Mouse (Mus musculus): ENCODE data around the gene Cdc14b. TPM values are rescaled to one million over a fixed set of nuclear protein-coding genes. Genes with fewer than 3 reads are reported as not detected.
"Not testable (repeated sequence)": the region's sequence is repeated elsewhere in the genome, so short reads cannot be mapped to it uniquely, and the experiment has no call there.

Gene Cdc14b
- polyA plus RNA-seq, 1 experiment from 2014 or later = 41.0 TPM

- Histone ChIP-seq H3K4me2 (ENCODE audit: low read depth, severe bottlenecking) (no peak overlapping the region), H3K4me3 (ENCODE audit: low read depth, low read length) (no peak overlapping the region), H3K9ac (ENCODE audit: low read length) (no peak overlapping the region), H3K9me3 (ENCODE audit: control insufficient read depth, low read length) (no peaks in the 10 kb centered on the region), H3K27me3 (ENCODE audit: control insufficient read depth, insufficient read depth, low read length) (no peaks in the 10 kb centered on the region), H3K27ac (replicated peaks; ENCODE audit: low read depth, low read length) (no peak overlapping the region), H3K4me1 (ENCODE audit: control insufficient read depth, insufficient read depth, low read length) (no peaks in the 10 kb centered on the region), H3K36me3 (ENCODE audit: control insufficient read depth, insufficient read depth, low read length) (no peaks in the 10 kb centered on the region)
- ATAC-seq (ENCODE audit: insufficient number of reproducible peaks, low FRiP score, low TSS enrichment, low read depth) (no peak), DNase-seq (ENCODE audit: low spot score) (no peak)
- WGBS = 18% methylated on average over 9 of the region's 9 CpGs
These were observed 7.9 kb downstream of the Cdc14b start for GRCm38 (mm10) chr13:64267151-64267550.

GRCm38 (mm10) chr13:64264586-64264985, 10.5 kb downstream of the Cdc14b start:
- no peak for DNase-seq (ENCODE audit: low spot score)
- ATAC-seq (ENCODE audit: insufficient number of reproducible peaks, low FRiP score, low TSS enrichment, low read depth) = no peak
- no peaks in the 10 kb centered on the region for H3K27me3 ChIP-seq (ENCODE audit: control insufficient read depth, insufficient read depth, low read length)
- H3K9me3 ChIP-seq (ENCODE audit: control insufficient read depth, low read length) = no peaks in the 10 kb centered on the region
- no peaks in the 10 kb centered on the region for H3K4me1 ChIP-seq (ENCODE audit: control insufficient read depth, insufficient read depth, low read length)
- H3K4me2 ChIP-seq (ENCODE audit: low read depth, severe bottlenecking) = no peak overlapping the region
- H3K9ac ChIP-seq (ENCODE audit: low read length) = no peak overlapping the region
- no peak overlapping the region for H3K4me3 ChIP-seq (ENCODE audit: low read depth, low read length)
- 91% methylated on average over 6 of the region's 6 CpGs for WGBS
- H3K36me3 ChIP-seq (ENCODE audit: control insufficient read depth, insufficient read depth, low read length) = no peaks in the 10 kb centered on the region
- no peak overlapping the region for H3K27ac ChIP-seq (replicated peaks; ENCODE audit: low read depth, low read length)

DNA sequence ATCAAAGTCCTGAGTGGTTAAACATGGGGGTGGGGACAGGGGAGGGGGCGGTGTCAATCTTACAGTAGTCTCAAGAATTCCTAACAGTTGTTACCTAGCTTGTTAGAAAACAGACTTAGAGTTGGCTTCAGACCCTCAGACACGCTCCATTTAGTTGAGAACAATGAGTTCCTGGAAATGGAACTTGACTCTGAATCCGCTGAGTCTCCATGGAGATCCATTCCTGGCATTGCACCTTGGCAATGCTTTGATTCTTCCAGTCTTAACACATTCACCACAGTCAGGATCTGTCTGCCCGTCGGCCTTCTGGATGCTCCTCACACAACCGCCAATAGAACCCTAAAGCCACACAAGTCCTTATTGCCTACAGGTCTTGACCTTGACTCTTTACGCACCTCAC, 15.2 kb downstream of the Cdc14b start:
- Histone ChIP-seq H3K9ac (ENCODE audit: low read length) (no peak overlapping the region), H3K36me3 (ENCODE audit: control insufficient read depth, insufficient read depth, low read length) (no peaks in the 10 kb centered on the region), H3K27ac (replicated peaks; ENCODE audit: low read depth, low read length) (no peak overlapping the region), H3K9me3 (ENCODE audit: control insufficient read depth, low read length) (no peaks in the 10 kb centered on the region), H3K4me3 (ENCODE audit: low read depth, low read length) (no peak overlapping the region), H3K4me2 (ENCODE audit: low read depth, severe bottlenecking) (no peak overlapping the region), H3K27me3 (ENCODE audit: control insufficient read depth, insufficient read depth, low read length) (no peaks in the 10 kb centered on the region), H3K4me1 (ENCODE audit: control insufficient read depth, insufficient read depth, low read length) (peaks cover 9% of the 10 kb centered on the region; the same call in 1 of the 2 replicates)
- 93% methylated on average over 7 of the region's 7 CpGs for WGBS
- DNase-seq (ENCODE audit: low spot score) = no peak
- ATAC-seq (ENCODE audit: insufficient number of reproducible peaks, low FRiP score, low TSS enrichment, low read depth) = no peak

DNA sequence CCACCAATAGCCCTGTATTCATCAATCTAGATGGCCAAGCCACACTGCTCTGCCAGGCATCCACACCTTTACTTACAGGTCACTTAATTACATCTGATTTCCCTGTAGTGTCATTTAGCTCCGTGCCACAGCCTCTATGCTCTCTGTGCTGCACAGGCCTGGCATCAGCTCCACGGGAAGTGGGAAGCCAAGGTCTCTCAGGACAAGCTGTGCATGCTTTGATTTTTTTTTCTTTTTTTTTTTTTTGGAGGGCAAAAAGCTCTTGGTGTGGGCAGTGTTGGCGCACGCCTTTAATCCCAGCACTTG, 16.6 kb downstream of the Cdc14b start:
- ATAC-seq (ENCODE audit: insufficient number of reproducible peaks, low FRiP score, low TSS enrichment, low read depth) (no peak), DNase-seq (ENCODE audit: low spot score) (no peak)
- Histone ChIP-seq H3K27me3 (ENCODE audit: control insufficient read depth, insufficient read depth, low read length) (no peaks in the 10 kb centered on the region), H3K27ac (replicated peaks; ENCODE audit: low read depth, low read length) (peak overlapping the region; percentile 47; the same call in 1 of the 2 replicates), H3K9me3 (ENCODE audit: control insufficient read depth, low read length) (no peaks in the 10 kb centered on the region), H3K4me3 (ENCODE audit: low read depth, low read length) (no peak overlapping the region), H3K4me2 (ENCODE audit: low read depth, severe bottlenecking) (no peak overlapping the region), H3K4me1 (ENCODE audit: control insufficient read depth, insufficient read depth, low read length) (peaks cover 9% of the 10 kb centered on the region; the same call in 1 of the 2 replicates), H3K9ac (ENCODE audit: low read length) (no peak overlapping the region), H3K36me3 (ENCODE audit: control insufficient read depth, insufficient read depth, low read length) (no peaks in the 10 kb centered on the region)
- 49% methylated on average over 4 of the region's 4 CpGs for WGBS

GRCm38 (mm10) chr13:64257814-64258515, 17.1 kb downstream of the Cdc14b start:
- Histone ChIP-seq H3K9ac (ENCODE audit: low read length) (no peak overlapping the region), H3K4me1 (ENCODE audit: control insufficient read depth, insufficient read depth, low read length) (peaks cover 9% of the 10 kb centered on the region; the same call in 1 of the 2 replicates), H3K36me3 (ENCODE audit: control insufficient read depth, insufficient read depth, low read length) (no peaks in the 10 kb centered on the region), H3K9me3 (ENCODE audit: control insufficient read depth, low read length) (no peaks in the 10 kb centered on the region), H3K27me3 (ENCODE audit: control insufficient read depth, insufficient read depth, low read length) (no peaks in the 10 kb centered on the region), H3K27ac (replicated peaks; ENCODE audit: low read depth, low read length) (peak overlapping the region; percentile 47; the same call in 1 of the 2 replicates), H3K4me3 (ENCODE audit: low read depth, low read length) (no peak overlapping the region), H3K4me2 (ENCODE audit: low read depth, severe bottlenecking) (no peak overlapping the region)
- DNase-seq (ENCODE audit: low spot score) = no peak
- 13% methylated on average over 5 of the region's 5 CpGs for WGBS
- no peak for ATAC-seq (ENCODE audit: insufficient number of reproducible peaks, low FRiP score, low TSS enrichment, low read depth)

GRCm38 (mm10) chr13:64257010-64257813, 17.9 kb downstream of the Cdc14b start:
- ATAC-seq (ENCODE audit: insufficient number of reproducible peaks, low FRiP score, low TSS enrichment, low read depth) = no peak; the same call in 1 of the 2 replicates
- Histone ChIP-seq H3K4me1 (ENCODE audit: control insufficient read depth, insufficient read depth, low read length) (peaks cover 9% of the 10 kb centered on the region; the same call in 1 of the 2 replicates), H3K27me3 (ENCODE audit: control insufficient read depth, insufficient read depth, low read length) (no peaks in the 10 kb centered on the region), H3K4me3 (ENCODE audit: low read depth, low read length) (no peak overlapping the region), H3K27ac (replicated peaks; ENCODE audit: low read depth, low read length) (no peak overlapping the region), H3K9me3 (ENCODE audit: control insufficient read depth, low read length) (no peaks in the 10 kb centered on the region), H3K36me3 (ENCODE audit: control insufficient read depth, insufficient read depth, low read length) (no peaks in the 10 kb centered on the region), H3K4me2 (ENCODE audit: low read depth, severe bottlenecking) (no peak overlapping the region), H3K9ac (ENCODE audit: low read length) (no peak overlapping the region)
- no peak for DNase-seq (ENCODE audit: low spot score)
- 74% methylated on average over 12 of the region's 12 CpGs for WGBS

- not testable (repeated sequence) for H3K9ac ChIP-seq (ENCODE audit: low read length); H3K27ac ChIP-seq (replicated peaks; ENCODE audit: low read depth, low read length); H3K36me3 ChIP-seq (ENCODE audit: control insufficient read depth, insufficient read depth, low read length); H3K4me1 ChIP-seq (ENCODE audit: control insufficient read depth, insufficient read depth, low read length); ATAC-seq (ENCODE audit: insufficient number of reproducible peaks, low FRiP score, low TSS enrichment, low read depth); H3K4me2 ChIP-seq (ENCODE audit: low read depth, severe bottlenecking); H3K27me3 ChIP-seq (ENCODE audit: control insufficient read depth, insufficient read depth, low read length); H3K9me3 ChIP-seq (ENCODE audit: control insufficient read depth, low read length); DNase-seq (ENCODE audit: low spot score); H3K4me3 ChIP-seq (ENCODE audit: low read depth, low read length)
- WGBS = 80% methylated on average over 10 of the region's 11 CpGs
These were observed 20.9 kb downstream of the Cdc14b start for GRCm38 (mm10) chr13:64254185-64254584.

DNA sequence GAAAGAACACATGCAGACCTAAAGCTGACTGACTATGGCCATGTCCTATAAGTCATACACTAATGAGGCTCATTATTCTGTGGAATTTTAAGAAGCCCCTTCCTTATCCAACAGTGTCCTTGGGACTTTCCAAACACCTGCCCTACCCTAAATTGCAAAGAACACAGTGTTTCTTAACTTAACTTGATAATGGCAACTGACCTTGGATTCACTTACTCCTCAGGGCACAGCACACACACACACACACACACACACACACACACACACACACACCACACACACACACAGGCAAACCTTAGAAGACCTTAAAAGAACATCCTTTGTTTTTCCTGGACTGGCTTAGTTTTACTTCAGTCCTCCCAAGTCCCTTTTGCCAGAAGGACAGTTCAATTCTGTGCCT, 21.4 kb downstream of the Cdc14b start:
- H3K4me1 ChIP-seq (ENCODE audit: control insufficient read depth, insufficient read depth, low read length) = peaks cover 9% of the 10 kb centered on the region; the same call in 1 of the 2 replicates
- H3K9ac ChIP-seq (ENCODE audit: low read length) = no peak overlapping the region
- ATAC-seq (ENCODE audit: insufficient number of reproducible peaks, low FRiP score, low TSS enrichment, low read depth) (no peak), DNase-seq (ENCODE audit: low spot score) (no peak)
- no peaks in the 10 kb centered on the region for H3K36me3 ChIP-seq (ENCODE audit: control insufficient read depth, insufficient read depth, low read length)
- no peaks in the 10 kb centered on the region for H3K9me3 ChIP-seq (ENCODE audit: control insufficient read depth, low read length)
- H3K4me3 ChIP-seq (ENCODE audit: low read depth, low read length) = no peak overlapping the region
- H3K4me2 ChIP-seq (ENCODE audit: low read depth, severe bottlenecking) = no peak overlapping the region
- no peak overlapping the region for H3K27ac ChIP-seq (replicated peaks; ENCODE audit: low read depth, low read length)
- no peaks in the 10 kb centered on the region for H3K27me3 ChIP-seq (ENCODE audit: control insufficient read depth, insufficient read depth, low read length)

Measured in limb, embryonic 11.5 days (tissue).